Mouse (Mus musculus): ENCODE data around the gene Gtf2b. TPM values are rescaled to one million over a fixed set of nuclear protein-coding genes. Genes with fewer than 3 reads are reported as not detected.

The Gtf2b gene
- total RNA-seq (2023) = 65.7 TPM

GRCm38 (mm10) chr3:142764995-142765777 is at the start of gene Gtf2b:
Gene Gtf2b (plus strand): TSS chr3:142765045.

Other genes with a start within 250 kb of the Gtf2b start
- gene Gbp7, start 234.7 kb upstream of the Gtf2b start, total RNA-seq (2023) = 43.0 TPM
- 133 TPM for gene Gbp3, start 205.0 kb upstream of the Gtf2b start, total RNA-seq (2023)
- 0.47 TPM for gene Gbp2b, start 170.2 kb upstream of the Gtf2b start, total RNA-seq (2023)
- gene Gbp2, start 144.4 kb upstream of the Gtf2b start, total RNA-seq (2023) = 27.6 TPM
- 4.3 TPM for gene Kyat3, start 64.0 kb upstream of the Gtf2b start, total RNA-seq (2023)
- 81.2 TPM for gene Pkn2, start 117.0 kb downstream of the Gtf2b start, total RNA-seq (2023)

Measured in CD4-positive naive resting alpha-beta T cell, adult 57 days (primary cell).